Mouse (Mus musculus): ENCODE measurements around the gene Gm17660.
"Not testable (repeated sequence)": the region's sequence is repeated elsewhere in the genome, so short reads cannot be mapped to it uniquely, and the experiment has no call there.

Gm17660 gene

DNA sequence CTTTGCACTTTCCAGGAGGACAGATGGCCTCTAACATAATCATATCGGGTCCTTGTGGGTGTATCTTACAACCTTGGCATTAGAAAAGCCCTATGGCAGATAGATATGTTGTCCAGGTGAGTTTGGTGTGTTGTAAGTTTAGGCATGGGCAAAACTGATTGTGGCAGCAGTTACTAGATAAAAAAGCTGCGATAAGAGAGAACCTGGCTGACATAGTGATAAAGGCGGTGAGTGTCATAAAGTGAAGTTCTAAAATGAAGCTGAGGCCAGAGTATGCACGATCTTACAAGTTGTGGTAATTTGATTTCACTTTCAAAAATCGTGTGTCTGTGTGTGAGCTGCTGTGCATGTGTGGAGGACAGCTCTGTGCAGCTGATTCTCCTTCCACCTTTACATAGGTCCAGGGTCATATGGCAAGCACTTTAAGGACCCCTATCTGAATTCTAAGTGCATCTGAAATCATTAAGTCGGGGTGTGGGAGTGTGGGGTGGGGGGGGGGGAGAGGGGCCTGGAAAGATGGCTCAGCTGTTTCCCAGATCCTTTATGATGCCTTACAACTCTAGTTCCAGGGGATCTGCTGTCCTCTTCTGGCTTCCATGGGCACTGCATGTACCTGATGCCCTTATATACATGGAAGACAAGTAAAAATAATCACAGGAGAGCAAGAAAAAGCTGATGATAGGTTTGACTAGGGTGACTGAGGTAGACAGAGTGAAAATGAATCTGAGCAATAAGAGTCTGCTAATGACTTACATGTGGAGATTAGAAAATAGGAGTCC lies 38.1 kb downstream of the Gm17660 start:
- no peak for DNase-seq

DNA sequence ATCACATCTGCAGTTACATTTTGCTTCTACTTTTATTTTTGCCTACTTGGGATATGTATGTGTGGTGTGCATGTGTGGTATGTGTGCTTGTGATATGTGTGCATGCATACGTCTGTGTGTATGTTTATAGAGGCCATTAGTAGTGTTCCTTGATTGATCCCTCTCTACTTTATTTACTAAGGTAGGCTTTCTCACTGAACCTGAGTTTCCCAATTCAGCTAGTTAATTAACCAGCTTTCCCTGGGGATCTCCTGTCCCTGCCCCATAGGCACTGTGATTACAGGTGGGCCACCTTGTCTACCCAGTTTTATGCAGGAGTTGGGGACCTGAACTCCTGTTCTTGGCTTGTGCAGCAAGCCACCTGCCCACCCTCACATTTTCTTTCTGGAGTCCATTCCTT lies 40.7 kb downstream of the Gm17660 start:
- no peak for DNase-seq

- no peak for DNase-seq
Observed at GRCm38 (mm10) chr5:104035824-104036223, 41.6 kb downstream of the Gm17660 start.

DNA sequence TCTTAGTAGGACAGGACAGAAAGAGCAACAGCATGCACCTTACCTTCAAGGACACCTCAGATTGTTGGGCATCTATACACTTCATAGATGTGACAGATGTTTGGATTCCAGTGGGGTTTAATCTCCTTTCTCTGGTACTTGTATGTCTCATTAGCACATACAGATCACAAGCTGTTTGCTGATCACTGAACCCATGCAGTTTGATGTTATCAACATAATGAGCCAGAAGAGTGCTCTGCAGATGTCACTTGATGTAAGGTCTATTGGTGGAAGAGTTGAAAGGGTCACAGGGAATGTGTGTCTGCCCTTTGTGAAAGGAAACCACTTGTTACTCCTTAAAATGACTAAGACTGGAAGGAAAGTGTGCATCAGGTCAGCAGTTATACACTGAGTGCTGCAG lies 42.3 kb downstream of the Gm17660 start:
- DNase-seq, result no peak

DNA sequence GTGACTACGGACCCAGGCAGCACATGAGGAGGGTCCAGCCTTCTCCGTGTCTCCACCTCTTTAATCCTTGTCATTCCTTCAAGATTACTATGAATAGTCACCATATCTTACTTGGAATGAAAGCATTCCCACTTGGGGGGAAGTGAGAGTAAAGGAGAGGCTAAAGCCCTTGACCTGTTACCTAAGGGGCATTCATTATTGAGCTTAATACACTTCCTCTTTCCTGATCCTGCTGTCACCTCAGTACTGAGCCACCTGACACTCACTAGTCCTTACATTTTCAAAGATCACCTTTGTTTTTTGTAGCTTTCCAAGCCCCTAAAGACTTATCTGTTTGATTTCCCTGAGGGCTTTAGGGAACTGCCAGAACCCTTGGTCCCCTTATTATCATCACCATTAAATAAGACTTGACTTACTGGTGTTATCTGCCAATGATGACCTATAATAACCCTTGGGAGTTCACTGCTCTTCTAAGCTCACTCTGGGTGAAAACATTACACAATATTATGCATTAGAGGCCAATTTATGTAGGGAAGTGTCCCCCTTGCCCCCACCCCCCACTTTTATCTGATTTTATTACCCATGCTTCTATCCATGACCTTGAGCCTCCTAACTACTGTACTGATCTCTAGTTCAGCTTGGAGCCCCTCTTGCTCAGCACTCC lies 44.8 kb downstream of the Gm17660 start:
- DNase-seq, result no peak

DNA sequence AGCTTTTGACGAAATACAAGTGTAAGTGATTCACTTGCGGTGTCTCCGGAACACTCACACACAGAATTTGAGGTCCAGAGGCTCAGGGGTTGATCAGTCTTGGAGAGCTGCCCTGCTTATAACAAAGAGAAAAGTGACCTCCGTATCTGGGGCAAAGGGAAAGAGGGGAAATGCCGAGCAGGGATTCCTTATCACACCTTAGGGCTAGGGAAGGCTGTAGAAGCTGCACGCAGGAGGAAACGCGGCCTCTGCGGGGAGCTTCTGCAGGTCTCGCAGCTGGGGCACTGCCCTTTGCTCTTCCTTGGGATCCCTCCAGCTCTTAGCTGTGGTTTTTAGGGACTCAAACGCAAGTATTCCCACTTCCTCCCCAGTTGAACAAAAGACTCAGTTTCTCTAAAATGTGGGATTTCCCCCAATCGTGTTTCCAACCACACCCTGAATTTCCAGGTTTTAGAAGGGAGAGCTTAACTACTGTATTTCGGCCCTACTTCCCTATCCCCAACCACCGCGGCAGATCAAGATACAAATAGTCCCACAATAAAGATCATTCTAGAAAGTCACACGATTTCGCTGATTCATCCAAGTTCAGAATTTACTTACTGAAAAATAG lies 52.1 kb downstream of the Gm17660 start:
- no peak for DNase-seq

DNA sequence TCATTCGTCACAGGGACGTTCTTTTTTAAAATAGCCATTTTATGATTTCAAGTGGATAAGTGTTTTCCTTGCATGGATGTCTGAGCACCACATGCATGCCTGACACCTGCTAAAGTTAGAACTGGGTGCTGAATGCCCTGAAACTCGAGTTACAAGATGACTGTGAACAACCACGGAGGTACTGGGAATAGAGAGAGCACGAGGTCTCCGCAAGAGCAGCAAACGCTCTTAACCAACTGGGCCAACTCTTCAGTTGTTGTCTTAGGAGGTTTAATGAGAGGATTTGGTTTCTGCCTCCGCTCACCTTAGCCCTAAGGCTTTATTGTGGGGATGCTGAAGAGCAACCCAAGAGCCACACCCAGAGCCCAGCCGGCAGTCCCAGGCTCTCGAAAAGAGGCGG lies 52.6 kb downstream of the Gm17660 start:
- no peak for DNase-seq

- DNase-seq, result not testable (repeated sequence)
Observed at GRCm38 (mm10) chr5:104024193-104024592, 53.2 kb downstream of the Gm17660 start.

- no peak for DNase-seq
Observed at GRCm38 (mm10) chr5:104023289-104024020, 54.0 kb downstream of the Gm17660 start.

GRCm38 (mm10) chr5:104022558-104022957 lies 54.9 kb downstream of the Gm17660 start:
- DNase-seq, result no peak

DNA sequence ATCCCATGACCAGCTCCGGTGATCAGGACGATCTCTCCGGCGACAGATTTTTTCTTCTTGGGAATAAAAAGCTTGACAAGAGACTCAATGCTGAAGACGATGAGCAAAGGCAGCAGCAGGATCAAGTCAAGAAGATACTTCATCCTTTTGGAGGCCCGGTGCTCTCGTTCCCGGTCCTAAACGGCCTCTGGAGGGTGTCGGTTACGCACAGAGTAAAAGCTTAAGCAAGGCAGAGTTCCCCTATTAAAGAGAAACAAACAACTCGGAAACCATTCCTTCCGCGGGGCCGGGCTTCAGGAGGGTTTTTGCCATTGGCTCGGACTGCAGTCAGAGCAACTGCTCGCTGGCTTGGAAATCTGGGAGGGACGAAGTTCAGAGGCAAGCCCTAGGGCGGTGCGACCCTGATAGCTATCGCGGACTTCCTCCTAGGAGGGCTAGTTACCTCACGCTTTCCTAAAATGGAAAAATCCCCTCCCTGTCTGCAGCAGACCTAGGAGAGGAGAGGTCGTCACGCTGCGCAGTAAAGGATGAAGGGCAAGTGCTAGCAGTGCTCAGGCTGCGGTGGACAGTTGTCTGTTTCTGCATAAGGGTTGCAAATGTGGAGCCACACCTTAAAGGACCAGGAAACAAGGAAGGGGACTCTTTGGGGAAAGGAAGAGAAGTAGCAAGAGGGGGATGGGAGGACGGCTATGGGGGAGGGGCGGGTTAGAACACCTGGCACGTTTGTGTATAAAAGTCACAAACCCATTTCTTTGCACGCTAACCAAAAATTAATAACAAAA lies 55.6 kb downstream of the Gm17660 start, which contains the start of gene Hsd17b11:
TSS of gene Hsd17b11 (minus strand) at position 323 of the 782 bp plus-strand sequence.
- DNase-seq, result peak; percentile 52

All from cerebellum, adult 11 months (tissue).